Mouse (Mus musculus): Measurements from ENCODE around the gene Wnt7b.

DNA sequence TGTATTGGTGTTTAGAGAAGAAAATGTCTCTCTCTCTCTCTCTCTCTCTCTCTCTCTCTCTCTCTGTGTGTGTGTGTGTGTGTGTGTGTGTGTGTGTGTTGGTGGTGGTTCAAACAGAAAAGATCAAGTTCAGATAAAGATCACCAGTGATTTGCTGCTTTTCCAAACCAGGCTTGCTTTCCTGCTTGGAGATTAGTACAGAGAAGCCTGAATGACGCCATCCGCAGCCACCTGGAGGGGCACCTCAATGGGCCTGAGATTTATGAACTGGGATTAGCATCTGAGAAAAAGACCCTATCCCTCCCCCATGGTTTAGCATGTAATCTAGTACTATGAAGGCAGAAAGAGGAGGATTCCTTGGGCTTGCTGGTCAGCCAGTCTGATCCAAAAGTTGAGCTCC is 49.3 kb upstream of the Wnt7b start:
- TF ChIP-seq POLR2A (IDR thresholded peaks at IDR 0.05; ENCODE audit: control insufficient read depth, extremely low read depth, insufficient read depth, low read length, poor library complexity) (no peak), CTCF (IDR thresholded peaks at IDR 0.05; ENCODE audit: borderline replicate concordance, control insufficient read depth, extremely low read depth, insufficient read depth, low read length, poor library complexity) (no peak)

All from thymus, adult 2 months (tissue).